Mouse (Mus musculus): Measurements from ENCODE around the gene Ackr4. TPM values are rescaled to one million over a fixed set of nuclear protein-coding genes. Genes with fewer than 3 reads are reported as not detected.
A peak's percentile ranks its signal among the peaks of the same experiment; 100 is the strongest.

Gene Ackr4
- total and polyA plus RNA-seq, 3 experiments, result 1.6 to 6.8 (median 2.4) TPM

DNA sequence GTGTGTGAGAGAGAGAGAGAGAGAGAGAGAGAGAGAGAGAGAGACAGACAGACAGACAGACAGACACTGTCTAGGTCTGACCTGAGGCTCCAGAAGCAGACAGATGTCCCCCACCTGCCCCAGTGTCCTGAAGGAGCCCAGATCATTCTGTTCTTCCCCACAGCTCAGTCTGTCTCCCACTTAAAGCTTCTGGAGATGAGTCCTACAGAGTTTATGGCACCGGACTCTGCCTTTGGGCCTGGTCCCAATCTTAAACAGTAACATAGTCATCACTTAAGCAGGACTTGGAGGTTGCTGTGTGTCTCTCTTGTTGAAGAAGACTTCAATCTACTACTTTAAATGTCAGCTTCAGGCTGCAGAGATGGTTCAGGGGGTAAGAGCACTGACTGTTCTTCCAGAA lies 48.0 kb downstream of the Ackr4 start:
- TF ChIP-seq POLR2A (IDR thresholded peaks at IDR 0.05; ENCODE audit: insufficient read depth, low read depth, low read length), result no peak
- no peak for TF ChIP-seq EP300 (IDR thresholded peaks at IDR 0.05; ENCODE audit: insufficient read depth, low read depth, low read length)
- Histone ChIP-seq H3K9ac (ENCODE audit: low read depth, low read length) (no peak overlapping the region), H3K4me1 (ENCODE audit: control insufficient read depth, insufficient read depth, low read length) (no peaks in the 10 kb centered on the region), H3K27me3 (ENCODE audit: control insufficient read depth, insufficient read depth, low read length) (no peaks in the 10 kb centered on the region), H3K79me2 (replicated peaks; ENCODE audit: control insufficient read depth, insufficient read depth, low read length) (no peaks in the 10 kb centered on the region), H3K36me3 (ENCODE audit: control insufficient read depth, insufficient read depth, low read length) (no peaks in the 10 kb centered on the region), H3K4me3 (no peak overlapping the region), H3K27ac (no peak overlapping the region)
- no peak for DNase-seq
- 100% methylated on average over 1 of the region's 1 CpGs for WGBS
- intact Hi-C loops (cut with DNase I), result loop anchor here (5.0 to 10.0 kb wide), 2 partner anchors 41 to 594 kb away; partner anchors contain the start of gene Bfsp2

DNA sequence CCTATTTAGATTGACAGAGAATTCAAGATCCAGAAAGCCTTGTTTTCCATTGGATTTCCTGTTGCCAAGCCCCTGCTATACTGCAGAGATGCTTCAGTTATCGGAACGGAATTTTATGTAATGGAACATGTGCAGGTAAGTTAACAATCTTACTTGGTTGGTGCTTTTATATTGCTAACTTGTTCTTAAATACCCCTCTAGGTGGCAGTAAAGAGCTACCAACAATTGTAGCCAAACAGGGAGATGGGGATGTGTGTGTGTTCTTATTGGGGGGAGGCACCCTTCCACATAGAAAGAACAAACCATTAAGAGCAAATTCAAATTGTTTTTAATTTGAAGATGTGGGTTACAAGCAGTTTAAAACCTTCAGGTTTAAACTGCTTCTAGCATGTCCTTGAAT lies 50.9 kb downstream of the Ackr4 start:
- Histone ChIP-seq H3K4me1 (ENCODE audit: control insufficient read depth, insufficient read depth, low read length) (no peaks in the 10 kb centered on the region), H3K27ac (no peak overlapping the region), H3K9ac (ENCODE audit: low read depth, low read length) (no peak overlapping the region), H3K4me3 (no peak overlapping the region), H3K27me3 (ENCODE audit: control insufficient read depth, insufficient read depth, low read length) (no peaks in the 10 kb centered on the region), H3K79me2 (replicated peaks; ENCODE audit: control insufficient read depth, insufficient read depth, low read length) (no peaks in the 10 kb centered on the region), H3K36me3 (ENCODE audit: control insufficient read depth, insufficient read depth, low read length) (no peaks in the 10 kb centered on the region)
- TF ChIP-seq CTCF (IDR thresholded peaks at IDR 0.05), result peak; percentile 78
- no peak for TF ChIP-seq POLR2A (IDR thresholded peaks at IDR 0.05; ENCODE audit: insufficient read depth, low read depth, low read length)
- no peak for TF ChIP-seq EP300 (IDR thresholded peaks at IDR 0.05; ENCODE audit: insufficient read depth, low read depth, low read length)
- DNase-seq, result no peak
- 65% methylated on average over 2 of the region's 2 CpGs for WGBS
- intact Hi-C loops (cut with DNase I), result loop anchor here (5.0 to 10.0 kb wide), 2 partner anchors 39 to 591 kb away; partner anchors contain the start of gene Bfsp2

DNA sequence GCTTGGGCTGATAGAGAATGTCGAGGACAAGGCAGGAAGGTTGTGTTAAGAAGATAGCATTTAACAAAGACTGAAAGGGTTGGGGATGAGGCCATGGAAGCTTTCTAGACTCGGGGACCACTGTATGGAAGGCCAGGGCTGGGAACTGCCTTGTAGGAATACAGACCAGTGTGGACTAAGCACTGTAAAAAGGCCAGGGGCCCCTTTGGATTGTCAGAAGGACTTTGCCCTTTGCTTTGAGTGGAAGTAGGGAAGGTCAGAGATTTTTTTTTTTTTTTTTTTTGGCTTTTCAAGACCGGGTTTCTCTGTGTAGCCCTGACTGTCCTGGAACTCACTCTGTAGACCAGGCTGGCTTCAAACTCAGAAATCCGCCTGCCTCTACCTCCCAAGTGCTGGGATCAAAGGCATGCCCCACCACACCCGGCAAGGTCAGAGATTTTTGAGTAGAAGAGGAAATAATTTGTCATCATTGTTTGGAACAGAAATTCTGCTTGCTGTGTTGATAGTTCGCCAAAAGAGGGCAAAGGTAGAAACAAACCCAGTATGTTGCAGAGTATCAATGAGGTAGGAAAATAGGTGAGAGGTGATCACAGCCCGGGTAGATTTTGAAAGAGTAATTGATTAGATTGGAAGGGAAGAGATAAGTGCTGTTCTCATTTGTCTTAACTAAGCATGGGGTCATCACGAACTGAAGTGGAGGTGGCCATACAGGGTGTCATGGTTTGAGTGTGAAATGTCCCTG lies 55.7 kb downstream of the Ackr4 start:
- H3K79me2 ChIP-seq (replicated peaks; ENCODE audit: control insufficient read depth, insufficient read depth, low read length), result no peaks in the 10 kb centered on the region
- no peak overlapping the region for H3K9ac ChIP-seq (ENCODE audit: low read depth, low read length)
- H3K4me3 ChIP-seq, result no peak overlapping the region
- H3K27ac ChIP-seq, result no peak overlapping the region
- intact Hi-C loops (cut with DNase I), result loop anchor here (10.0 kb wide), 1 partner anchor 586 kb away; the partner anchor contains the start of gene Bfsp2
- TF ChIP-seq EP300 (IDR thresholded peaks at IDR 0.05; ENCODE audit: insufficient read depth, low read depth, low read length) (no peak), CTCF (IDR thresholded peaks at IDR 0.05) (no peak), POLR2A (IDR thresholded peaks at IDR 0.05; ENCODE audit: insufficient read depth, low read depth, low read length) (no peak)
- no peak for DNase-seq
- H3K27me3 ChIP-seq (ENCODE audit: control insufficient read depth, insufficient read depth, low read length), result no peaks in the 10 kb centered on the region
- 64% methylated on average over 8 of the region's 8 CpGs for WGBS
- H3K36me3 ChIP-seq (ENCODE audit: control insufficient read depth, insufficient read depth, low read length), result no peaks in the 10 kb centered on the region
- H3K4me1 ChIP-seq (ENCODE audit: control insufficient read depth, insufficient read depth, low read length), result no peaks in the 10 kb centered on the region

DNA sequence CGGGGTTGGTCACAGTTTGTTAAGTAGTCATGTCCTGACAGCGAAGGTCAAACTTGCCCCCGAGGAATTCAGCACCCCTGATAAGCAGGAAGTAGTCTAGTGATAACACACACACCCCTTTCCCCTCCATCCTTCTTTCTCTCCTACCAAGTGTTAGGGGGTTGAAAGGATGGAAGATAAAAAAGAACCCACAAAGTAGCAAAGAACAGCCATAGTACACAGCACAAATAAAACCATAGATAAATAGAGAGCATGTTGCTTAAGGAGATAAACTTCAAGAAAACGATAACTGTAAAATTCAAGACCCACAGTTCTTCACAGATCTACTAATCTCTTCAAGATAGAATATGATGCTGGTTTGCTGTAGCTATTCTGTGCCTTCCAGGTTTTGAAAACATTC lies 56.5 kb downstream of the Ackr4 start:
- Histone ChIP-seq H3K36me3 (ENCODE audit: control insufficient read depth, insufficient read depth, low read length) (no peaks in the 10 kb centered on the region), H3K79me2 (replicated peaks; ENCODE audit: control insufficient read depth, insufficient read depth, low read length) (no peaks in the 10 kb centered on the region), H3K27me3 (ENCODE audit: control insufficient read depth, insufficient read depth, low read length) (no peaks in the 10 kb centered on the region), H3K4me1 (ENCODE audit: control insufficient read depth, insufficient read depth, low read length) (no peaks in the 10 kb centered on the region), H3K9ac (ENCODE audit: low read depth, low read length) (no peak overlapping the region), H3K27ac (no peak overlapping the region), H3K4me3 (no peak overlapping the region)
- TF ChIP-seq EP300 (IDR thresholded peaks at IDR 0.05; ENCODE audit: insufficient read depth, low read depth, low read length), result no peak
- TF ChIP-seq CTCF (IDR thresholded peaks at IDR 0.05), result no peak
- no peak for TF ChIP-seq POLR2A (IDR thresholded peaks at IDR 0.05; ENCODE audit: insufficient read depth, low read depth, low read length)
- WGBS, result 34% methylated on average over 4 of the region's 4 CpGs
- intact Hi-C loops (cut with DNase I), result loop anchor here (10.0 kb wide), 1 partner anchor 585 kb away; the partner anchor contains the start of gene Bfsp2
- DNase-seq, result no peak

DNA sequence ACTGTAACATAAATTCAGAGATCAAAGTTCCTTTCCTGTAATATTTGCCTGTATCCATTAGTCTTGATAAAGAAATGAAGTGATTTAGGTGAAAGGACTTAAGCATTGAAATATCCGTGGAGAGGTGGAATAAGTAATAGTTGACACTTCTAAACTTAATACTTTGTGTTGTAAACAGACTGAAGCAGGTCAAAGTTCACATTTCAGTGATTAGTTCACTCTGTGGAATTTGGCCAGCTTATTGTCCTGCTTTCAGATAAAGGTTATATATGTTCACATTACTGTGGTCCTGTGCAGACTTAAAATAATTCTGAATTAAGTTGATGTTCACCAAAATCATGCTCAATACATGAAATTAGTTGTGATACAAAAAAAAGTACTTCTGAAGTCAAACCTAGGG lies 62.2 kb downstream of the Ackr4 start:
- H3K4me3 ChIP-seq, result no peak overlapping the region

More for the DNA sequence above, 62.2 kb downstream of the Ackr4 start:
- Histone ChIP-seq H3K27ac (no peak overlapping the region; the same call in 1 of the 2 replicates), H3K79me2 (replicated peaks; ENCODE audit: control insufficient read depth, insufficient read depth, low read length) (peaks cover 8% of the 10 kb centered on the region; the same call in 1 of the 2 replicates), H3K36me3 (ENCODE audit: control insufficient read depth, insufficient read depth, low read length) (no peaks in the 10 kb centered on the region), H3K27me3 (ENCODE audit: control insufficient read depth, insufficient read depth, low read length) (no peaks in the 10 kb centered on the region), H3K9ac (ENCODE audit: low read depth, low read length) (no peak overlapping the region), H3K4me1 (ENCODE audit: control insufficient read depth, insufficient read depth, low read length) (peaks cover 3% of the 10 kb centered on the region)
- TF ChIP-seq POLR2A (IDR thresholded peaks at IDR 0.05; ENCODE audit: insufficient read depth, low read depth, low read length), result no peak
- intact Hi-C loops (cut with DNase I), result loop anchor here (5.0 kb wide), 1 partner anchor 62 kb away; the partner anchor contains the start of gene Nphp3
- WGBS, result 24% methylated on average over 1 of the region's 1 CpGs
- DNase-seq, result no peak
